Mouse (Mus musculus) central nervous system, embryonic 11.5 days (tissue): ENCODE measurements around the gene Gm26558. TPM values are rescaled to one million over a fixed set of nuclear protein-coding genes. Genes with fewer than 3 reads are reported as not detected.

Experiments used
- polyA plus RNA-seq: library from polyadenylated mRNA; depleted of rRNA; stranded (reverse); fragments of >200 nt; gene quantifications from 2 replicates; pipeline ENCODE4 v1.2.3, GENCODE M21; 2012; rRNA removed

Gm26558 gene
- polyA plus RNA-seq: 0.37 and 0.41 TPM in 2 replicates

GRCm38 (mm10) chr2:70661715-70662495, at the start of gene Gm26558:
Gene Gm26558, minus strand, starts transcription at chr2:70662108.

GRCm38 (mm10) chr2:70660887-70661714, 807 bp downstream of the Gm26558 start, which contains the start of gene Gorasp2:
Gene Gorasp2, plus strand, starts transcription at chr2:70661576.

Other genes with a start within 250 kb of the Gm26558 start
- 6.0 and 9.2 TPM in 2 replicates for gene Sp5, start 187.2 kb downstream of the Gm26558 start, polyA plus RNA-seq
- 2.1 and 6.1 TPM in 2 replicates for gene Erich2, start 153.3 kb downstream of the Gm26558 start, polyA plus RNA-seq
- gene Gad1, start 109.0 kb downstream of the Gm26558 start, polyA plus RNA-seq: 20.3 and 32.0 TPM in 2 replicates
- gene Gorasp2, start 532 bp downstream of the Gm26558 start, polyA plus RNA-seq: 46.2 and 81.2 TPM in 2 replicates
- gene Tlk1, start 163.6 kb upstream of the Gm26558 start, polyA plus RNA-seq: 35.3 and 48.5 TPM in 2 replicates